Mouse (Mus musculus): ENCODE measurements around the gene Adat1.

Gene Adat1

GRCm38 (mm10) chr8:111992013-111992702, at the start of gene Adat1:
Adat1 (minus strand) TSS chr8:111992302.
- peak; percentile 83 for DNase-seq (ENCODE audit: low spot score)

- DNase-seq (ENCODE audit: low spot score) = no peak
These were observed 45.4 kb upstream of the Adat1 start for GRCm38 (mm10) chr8:112037521-112037920.

- peak; percentile 43 for DNase-seq (ENCODE audit: low spot score)
These were observed 42.5 kb upstream of the Adat1 start for GRCm38 (mm10) chr8:112034603-112035002.

DNA sequence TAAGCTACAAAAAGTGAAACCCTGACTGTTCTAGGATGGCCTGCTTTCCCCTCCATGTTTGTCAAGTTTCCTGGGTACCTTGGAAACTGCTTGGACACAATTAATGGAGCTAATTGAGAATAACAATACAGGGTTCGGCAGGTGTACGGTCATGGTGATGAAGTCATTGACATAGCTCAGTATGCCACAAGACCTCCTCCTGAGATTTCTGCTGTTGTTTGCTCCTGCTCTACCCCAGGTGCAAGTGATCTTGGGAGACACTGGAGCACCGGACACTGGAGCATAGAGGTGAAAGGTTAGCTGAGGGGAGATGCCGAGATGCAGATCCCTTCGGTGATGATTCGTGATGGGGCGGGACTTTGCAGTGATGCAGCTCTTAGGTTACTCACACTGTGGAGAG, 41.0 kb upstream of the Adat1 start:
- no peak for DNase-seq (ENCODE audit: low spot score)

GRCm38 (mm10) chr8:112030663-112031062, 38.6 kb upstream of the Adat1 start:
- DNase-seq (ENCODE audit: low spot score) = no peak

- no peak for DNase-seq (ENCODE audit: low spot score)
These were observed 37.4 kb upstream of the Adat1 start for GRCm38 (mm10) chr8:112029455-112029854.

- DNase-seq (ENCODE audit: low spot score) = no peak
These were observed 22.8 kb upstream of the Adat1 start, which contains the start of gene Gm6793 for GRCm38 (mm10) chr8:112014936-112015335. Gm6793 (minus strand) TSS chr8:112015036.

DNA sequence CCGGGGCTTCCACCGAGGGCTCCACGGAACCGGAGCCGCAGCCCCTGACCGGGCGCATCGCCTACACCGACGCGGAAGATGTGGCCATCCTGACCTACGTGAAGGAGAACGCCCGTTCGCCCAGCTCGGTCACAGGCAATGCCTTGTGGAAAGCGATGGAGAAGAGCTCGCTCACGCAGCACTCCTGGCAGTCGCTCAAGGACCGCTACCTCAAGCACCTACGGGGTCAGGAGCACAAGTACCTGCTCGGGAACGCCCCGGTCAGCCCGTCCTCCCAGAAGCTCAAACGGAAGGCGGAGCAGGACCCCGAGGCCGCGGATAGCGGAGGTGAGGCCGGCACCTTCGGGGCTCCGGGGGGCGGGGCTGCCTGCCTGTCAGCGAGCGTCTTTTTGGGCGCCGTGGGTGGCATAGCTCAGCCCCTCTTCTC, 19.7 kb upstream of the Adat1 start:
- DNase-seq (ENCODE audit: low spot score) = peak; percentile 34

- peak; percentile 91 for DNase-seq (ENCODE audit: low spot score)
These were observed 19.1 kb upstream of the Adat1 start, which contains the start of the genes Kars and Terf2ip for GRCm38 (mm10) chr8:112010997-112011815. Kars (minus strand) TSS chr8:112011323. Terf2ip (plus strand) TSS chr8:112011398.

- no peak for DNase-seq (ENCODE audit: low spot score)
These were observed 17.5 kb upstream of the Adat1 start for GRCm38 (mm10) chr8:112009558-112009957.

DNA sequence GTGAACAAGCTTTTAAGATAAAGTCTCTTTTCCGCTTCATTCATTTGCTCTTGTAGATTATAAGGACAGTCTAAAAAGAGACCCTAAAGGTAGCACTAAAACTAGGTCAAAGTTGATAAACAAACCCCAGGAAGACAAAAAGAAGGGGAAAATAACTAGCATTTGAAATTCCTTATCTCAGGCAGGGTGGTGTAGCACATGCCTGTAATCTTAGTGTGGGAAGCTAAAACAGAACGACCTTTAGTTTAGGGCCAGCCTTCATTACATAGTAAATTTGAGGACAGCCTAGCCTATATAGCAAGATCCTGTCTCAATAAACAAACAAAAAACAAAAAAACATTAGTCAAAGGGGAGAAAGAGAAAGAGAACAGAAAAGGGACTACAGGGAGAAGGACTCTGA, 15.6 kb upstream of the Adat1 start:
- DNase-seq (ENCODE audit: low spot score) = no peak

GRCm38 (mm10) chr8:112005601-112006000, 13.5 kb upstream of the Adat1 start:
- no peak for DNase-seq (ENCODE audit: low spot score)

GRCm38 (mm10) chr8:112004754-112005153, 12.7 kb upstream of the Adat1 start:
- no peak for DNase-seq (ENCODE audit: low spot score)

DNA sequence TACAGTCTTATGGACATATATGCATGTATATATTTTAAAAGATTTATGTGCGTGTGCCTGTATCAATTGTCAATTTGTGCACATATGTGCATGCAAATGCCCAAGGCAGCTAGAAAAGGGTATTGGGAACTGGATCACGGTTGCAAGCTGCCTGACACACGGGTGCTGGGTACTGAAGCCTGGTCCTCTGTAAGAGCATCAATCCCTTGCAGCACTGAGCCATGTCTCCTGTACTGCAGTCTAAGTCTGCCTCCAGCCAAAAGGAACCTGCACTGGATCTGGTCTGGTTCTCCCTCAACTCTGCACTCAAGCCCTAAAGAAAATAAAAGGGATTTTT, 569 bp upstream of the Adat1 start:
- no peak for DNase-seq (ENCODE audit: low spot score)

DNA sequence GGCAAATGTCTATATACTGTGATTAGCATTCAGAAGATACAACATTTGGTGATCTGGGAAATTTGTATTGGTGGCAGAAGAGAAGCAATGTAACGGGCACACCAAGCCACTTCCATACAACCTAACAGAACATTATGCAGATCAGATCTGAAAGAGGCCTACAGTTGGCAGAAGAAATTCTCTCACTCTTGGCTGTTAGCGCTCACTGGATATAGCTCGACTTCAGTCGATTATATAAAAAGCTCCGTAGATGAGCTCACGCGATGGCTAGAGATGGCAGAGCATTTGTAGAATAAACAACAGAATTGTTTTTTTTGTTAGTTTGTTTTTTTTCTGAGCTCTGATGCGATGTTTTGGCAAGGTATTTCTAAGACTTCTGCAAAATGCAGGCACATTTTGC, 824 bp downstream of the Adat1 start:
- no peak for DNase-seq (ENCODE audit: low spot score)

- DNase-seq (ENCODE audit: low spot score) = peak; percentile 70
These were observed 2.2 kb downstream of the Adat1 start for GRCm38 (mm10) chr8:111989911-111990310.

DNA sequence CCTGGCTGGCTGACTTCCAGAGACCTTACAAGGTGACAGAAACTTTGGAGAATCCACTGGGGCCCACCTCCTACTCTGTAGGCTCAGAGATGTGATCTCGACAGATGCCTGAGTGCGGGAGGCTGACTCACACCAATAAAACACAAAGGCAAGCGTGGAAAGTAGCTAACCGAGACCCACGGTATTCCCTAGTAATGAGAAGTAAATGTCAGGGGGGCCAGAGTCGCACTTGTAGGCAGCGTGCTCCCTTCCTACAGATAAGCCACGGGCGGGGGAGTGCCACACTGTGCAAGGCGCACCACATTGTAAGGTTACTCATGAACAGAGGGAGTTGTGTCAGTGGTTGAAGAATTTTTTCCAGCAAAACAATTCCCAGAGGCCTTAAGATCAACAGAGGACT, 7.6 kb downstream of the Adat1 start:
- no peak for DNase-seq (ENCODE audit: low spot score)

DNA sequence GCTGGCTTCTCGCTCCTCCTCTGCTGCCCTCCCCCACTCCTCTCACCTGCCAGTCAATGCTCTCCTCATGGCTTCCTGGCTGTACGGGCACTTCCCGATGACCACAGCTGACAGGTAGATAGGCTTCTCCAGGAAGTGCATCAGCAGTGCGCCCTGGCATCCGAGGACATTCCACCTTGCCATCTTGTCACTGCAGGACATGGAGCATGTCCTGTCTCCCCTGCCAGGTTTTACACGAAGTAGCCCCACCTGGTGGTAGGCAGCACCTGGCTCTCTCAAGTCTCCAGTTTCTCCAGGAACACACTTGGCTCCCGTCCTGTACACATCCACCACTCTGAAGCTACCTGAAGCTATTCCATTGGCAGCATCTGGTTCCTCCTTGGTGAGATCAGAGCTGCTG, 10.0 kb downstream of the Adat1 start:
- DNase-seq (ENCODE audit: low spot score) = no peak

GRCm38 (mm10) chr8:111978147-111978546, 14.0 kb downstream of the Adat1 start:
- DNase-seq (ENCODE audit: low spot score) = no peak

DNA sequence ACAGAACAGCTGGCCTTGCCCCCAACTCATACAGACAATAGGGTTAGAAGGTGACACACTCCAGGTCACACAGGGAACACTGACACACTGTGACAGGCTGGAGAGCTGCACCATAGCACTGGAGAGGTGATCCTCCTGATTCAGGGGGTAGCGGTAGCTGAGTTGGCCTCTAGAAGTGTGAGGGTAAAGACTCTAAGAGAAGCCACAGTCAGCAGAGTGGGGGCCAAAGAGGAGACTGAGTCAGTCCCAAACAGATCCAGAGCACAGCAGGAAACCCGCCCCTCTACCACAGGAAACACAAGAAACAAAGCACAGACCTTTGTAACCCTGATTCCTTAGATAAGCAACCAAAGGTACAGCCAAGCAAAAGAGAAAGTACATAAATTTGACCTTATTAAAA, 15.8 kb downstream of the Adat1 start:
- DNase-seq (ENCODE audit: low spot score) = peak; percentile 33

- DNase-seq (ENCODE audit: low spot score) = no peak
These were observed 16.4 kb downstream of the Adat1 start for GRCm38 (mm10) chr8:111975706-111976105.

DNA sequence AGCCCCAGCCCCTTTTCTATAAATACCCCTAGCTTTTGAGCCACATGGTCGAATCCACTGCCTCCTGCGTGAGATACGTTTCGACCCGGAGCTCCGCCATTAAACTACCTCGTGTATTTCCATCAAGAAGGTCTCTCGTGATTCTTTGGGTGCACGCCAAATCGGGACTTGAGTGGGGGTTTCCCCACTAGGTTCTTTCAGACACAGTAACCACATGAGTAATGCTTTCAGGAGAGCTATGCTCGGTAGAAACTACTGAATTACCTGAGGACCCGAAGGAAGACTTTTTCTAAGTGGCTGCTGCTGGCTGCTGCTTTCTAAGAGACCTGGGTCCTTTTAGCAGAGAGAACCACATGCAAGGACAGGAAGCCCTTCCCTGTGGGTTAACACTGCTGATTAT, 18.0 kb downstream of the Adat1 start:
- peak; percentile 33 for DNase-seq (ENCODE audit: low spot score)

DNA sequence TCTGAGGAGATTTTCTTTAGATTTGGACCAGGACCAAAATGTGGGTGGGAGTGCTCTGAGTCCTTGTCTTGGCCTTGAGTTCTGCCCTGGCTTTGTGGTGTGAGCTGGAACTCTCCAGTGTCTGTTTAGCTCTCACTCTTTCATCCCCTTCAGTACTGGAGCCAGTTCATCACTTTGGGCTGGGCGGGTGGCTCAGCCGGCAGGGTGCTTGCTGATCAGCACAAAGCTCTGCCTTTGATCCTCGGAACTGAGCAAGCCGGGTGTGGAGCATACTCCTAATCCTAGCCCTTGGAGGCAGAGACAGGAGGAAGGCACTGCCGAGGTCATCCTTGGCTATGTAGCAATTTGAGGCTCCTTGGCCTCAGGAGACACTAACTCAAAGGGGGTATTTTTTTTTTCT, 23.1 kb downstream of the Adat1 start:
- DNase-seq (ENCODE audit: low spot score) = no peak

All from T-cell, adult 2 months (primary cell).